ENCODE assay signal across 8 mouse cellular contexts in genomic region chr2:170128461-170129247, GRCm38 (mm10). TPM values are rescaled to one million over a fixed set of nuclear protein-coding genes. Genes with fewer than 3 reads are reported as not detected.
DNase-seq lines count a peak whose midpoint lies in the region; ATAC-seq lines count a peak whose summit lies in the region.

No protein-coding gene starts in this region.

- peak overlapping the region; percentile 97 for H3K27ac ChIP-seq in heart, embryonic 16.5 days (ENCODE audit: low read length)
- peak overlapping the region; percentile 70; the same call in 1 of the 2 replicates for H3K27ac ChIP-seq in hindbrain, embryonic 10.5 days
- H3K27ac ChIP-seq in macrophage, result peak overlapping the region; percentile 88

- no peak for ATAC-seq in heart, embryonic 16.5 days (replicated peaks; ENCODE audit: extremely low read depth, insufficient read depth, low FRiP score)
- no peak; the same call in 1 of the 2 replicates for ATAC-seq in granulocyte monocyte progenitor cell, adult 5-6 weeks (replicated peaks; ENCODE audit: poor library complexity, severe bottlenecking)

- peak overlapping the region; percentile 74 for H3K4me2 ChIP-seq in heart, embryonic 16.5 days (ENCODE audit: low read depth, low read length)

- H3K79me2 ChIP-seq in macrophage (ENCODE audit: inconsistent target), result peaks cover 77% of the 10 kb centered on the region

- no peaks in the 10 kb centered on the region for H3K9me3 ChIP-seq in heart, embryonic 16.5 days (replicated peaks; ENCODE audit: control insufficient read depth, low read length)
- no peaks in the 10 kb centered on the region for H3K9me3 ChIP-seq in hindbrain, embryonic 10.5 days

- H3K36me3 ChIP-seq in heart, embryonic 16.5 days (ENCODE audit: control insufficient read depth, insufficient read depth), result no peaks in the 10 kb centered on the region
- H3K36me3 ChIP-seq in hindbrain, embryonic 10.5 days, result peaks cover 4% of the 10 kb centered on the region; the same call in 1 of the 2 replicates
- H3K36me3 ChIP-seq in macrophage (ENCODE audit: inconsistent target), result no peaks in the 10 kb centered on the region

- peak overlapping the region; percentile 0 for H3K9ac ChIP-seq in heart, embryonic 16.5 days (ENCODE audit: low read length)

- no peaks in the 10 kb centered on the region for H3K27me3 ChIP-seq in heart, embryonic 16.5 days (ENCODE audit: control insufficient read depth, insufficient read depth, low read length)
- no peaks in the 10 kb centered on the region for H3K27me3 ChIP-seq in hindbrain, embryonic 10.5 days (ENCODE audit: insufficient read depth, poor library complexity, severe bottlenecking)

- WGBS in heart, embryonic 16.5 days, result 16% methylated on average over 7 of the region's 7 CpGs
- WGBS in hindbrain, embryonic 10.5 days, result 28% methylated on average over 7 of the region's 7 CpGs
- WGBS in macrophage (ENCODE audit: missing documents), result 16% methylated on average over 7 of the region's 7 CpGs

- no peak for DNase-seq in heart, adult 8-10 months (ENCODE audit: low spot score)
- peak; percentile 92 for DNase-seq in MEL-GATA-1-ER (ENCODE audit: extremely low read depth, low read depth)
- DNase-seq in hindbrain, embryonic 10.5 days (ENCODE audit: low spot score), result no peak
- DNase-seq in cerebellum, adult 18-20 months, result no peak
- no peak for DNase-seq in left cerebral cortex, postnatal 14 days (ENCODE audit: low spot score in 2 of 2)

- H3K4me1 ChIP-seq in heart, embryonic 16.5 days (ENCODE audit: control insufficient read depth, insufficient read depth, low read length), result peaks cover 46% of the 10 kb centered on the region
- peaks cover 84% of the 10 kb centered on the region for H3K4me1 ChIP-seq in hindbrain, embryonic 10.5 days (replicated peaks)

- peak overlapping the region; percentile 94 for H3K4me3 ChIP-seq in heart, embryonic 16.5 days (ENCODE audit: low read length)
- H3K4me3 ChIP-seq in hindbrain, embryonic 10.5 days, result peak overlapping the region; percentile 89
- peak overlapping the region; percentile 73 for H3K4me3 ChIP-seq in macrophage (ENCODE audit: inconsistent target)

- intact Hi-C loops in left cerebral cortex, postnatal 14 days (cut with DNase I), result no loop called here

RNA-seq across cellular contexts. Expression of gene Zfp217, which starts 19.2 kb away (rescaled TPM):
- 3.2 and 3.6 TPM in 2 replicates for polyA plus RNA-seq in heart, embryonic 16.5 days (2015; fragmentation: Nextera tagmentation; extraction: Ambion mirVana)
- total RNA-seq in heart, adult 8-10 months (2022), result 10 to 100 TPM in 1 of 4 experiments, 1 to 10 TPM in 3; 7.4 to 12.0 (median 8.9) TPM
- 3.0 TPM in 2 replicates for polyA plus RNA-seq in hindbrain, embryonic 10.5 days (2016; fragmentation: Nextera tagmentation; extraction: Ambion mirVana)
- total RNA-seq in macrophage (2018; cell fraction: chromatin; rRNA removed), result 10 to 100 TPM; 28.8 to 85.5 (median 55.0) TPM
- 10 to 100 TPM in 25 of 26 experiments, 1 to 10 TPM in 1; 8.5 to 44.7 (median 31.6) TPM for total RNA-seq in macrophage (2018; cell fraction: cytosol; rRNA removed)
- 100 to 1,000 TPM in 1 of 26 experiments, 10 to 100 TPM in 25; 26.3 to 107 (median 56.6) TPM for total RNA-seq in macrophage (2018; cell fraction: nucleus; rRNA removed)
- 14.1 to 29.4 TPM (median 16.9 TPM) in 3 replicates for polyA plus RNA-seq in macrophage (2018)
- total RNA-seq in granulocyte monocyte progenitor cell, adult 5-6 weeks (2014; fragmentation: Nextera tagmentation), result 43.1 and 67.6 TPM in 2 replicates
- 29.8 and 36.0 TPM in 2 replicates for total RNA-seq in granulocyte monocyte progenitor cell, adult 5-6 weeks (2017)
- 1 to 10 TPM; 3.3 to 3.7 TPM for total RNA-seq in left cerebral cortex, postnatal 14 days (2021)
